Mouse (Mus musculus) left cerebral cortex, adult 2 months (tissue): ENCODE results near the gene B230217C12Rik. TPM values are rescaled to one million over a fixed set of nuclear protein-coding genes. Genes with fewer than 3 reads are reported as not detected.

Experiments
- DNase-seq, 2 experiments: peaks; one replicate each; pipeline ENCODE4 v3.0.0; 2021 to 2022; ENCODE audit warnings: low spot score in 2 of 2, mixed read lengths in 1 of 2; ENCODE audit errors: extremely low spot score in 1 of 2
- H3K27ac ChIP-seq: fragments of 200-600 bp; 2 replicates; pipeline ENCODE4 v1.8.1; 2022
- H3K4me3 ChIP-seq: fragments of 200-600 bp; 2 replicates; pipeline ENCODE4 v1.8.1; 2022
- CTCF ChIP-seq: fragments of 200-600 bp; IDR thresholded peaks from 2 replicates; pipeline ENCODE4 v1.8.1; 2022; ENCODE audit warnings: antibody characterized with exemption, mild to moderate bottlenecking, moderate library complexity
- intact Hi-C: fragments of 180-260 bp; cut with DNase I; formaldehyde crosslinking; loops from one replicate; pipeline ENCODE4 v1.15.1; 2025
- total RNA-seq, 2 experiments: library from RNA; stranded (reverse); gene quantifications; 2 replicates each; pipeline ENCODE4 v1.2.3; 2021

The B230217C12Rik gene
- total RNA-seq, 2 experiments from 2014 or later = 77.6 to 78.9 TPM

GRCm38 (mm10) chr11:97810356-97810755 is 30.2 kb upstream of the B230217C12Rik start:
- intact Hi-C loops = no loop called here
- no peak for TF ChIP-seq CTCF
- DNase-seq = no peak
- Histone ChIP-seq H3K27ac (no peak overlapping the region), H3K4me3 (no peak overlapping the region)

- intact Hi-C loops = no loop called here
- no peak for DNase-seq
- H3K27ac ChIP-seq = no peak overlapping the region
- H3K4me3 ChIP-seq = no peak overlapping the region
- TF ChIP-seq CTCF = no peak
These were observed 29.6 kb upstream of the B230217C12Rik start for GRCm38 (mm10) chr11:97810970-97811369.

- Histone ChIP-seq H3K4me3 (no peak overlapping the region), H3K27ac (peak overlapping the region; percentile 30; the same call in 1 of the 2 replicates)
- intact Hi-C loops = no loop called here
- TF ChIP-seq CTCF = no peak
- DNase-seq = no peak
These were observed 28.8 kb upstream of the B230217C12Rik start for GRCm38 (mm10) chr11:97811569-97812362.

GRCm38 (mm10) chr11:97812491-97812921 is 28.1 kb upstream of the B230217C12Rik start:
- intact Hi-C loops = no loop called here
- Histone ChIP-seq H3K27ac (peak overlapping the region; percentile 30; the same call in 1 of the 2 replicates), H3K4me3 (no peak overlapping the region)
- TF ChIP-seq CTCF = no peak
- no peak for DNase-seq

- Histone ChIP-seq H3K4me3 (no peak overlapping the region), H3K27ac (peak overlapping the region; percentile 40)
- intact Hi-C loops = no loop called here
- no peak for TF ChIP-seq CTCF
- no peak for DNase-seq
These were observed 27.5 kb upstream of the B230217C12Rik start for GRCm38 (mm10) chr11:97813085-97813484.

GRCm38 (mm10) chr11:97813746-97814515 is 26.6 kb upstream of the B230217C12Rik start:
- Histone ChIP-seq H3K27ac (peak overlapping the region; percentile 40), H3K4me3 (no peak overlapping the region)
- no peak for DNase-seq
- intact Hi-C loops = no loop called here
- no peak for TF ChIP-seq CTCF

- intact Hi-C loops = no loop called here
- Histone ChIP-seq H3K27ac (no peak overlapping the region), H3K4me3 (no peak overlapping the region)
- TF ChIP-seq CTCF = no peak
- DNase-seq = no peak
These were observed 24.8 kb upstream of the B230217C12Rik start for GRCm38 (mm10) chr11:97815736-97816135.

GRCm38 (mm10) chr11:97816176-97816575 is 24.4 kb upstream of the B230217C12Rik start:
- DNase-seq = no peak
- no peak overlapping the region for H3K27ac ChIP-seq

GRCm38 (mm10) chr11:97816916-97817315 is 23.7 kb upstream of the B230217C12Rik start:
- no peak for DNase-seq
- intact Hi-C loops = no loop called here
- no peak overlapping the region; the same call in 1 of the 2 replicates for H3K27ac ChIP-seq
- H3K4me3 ChIP-seq = no peak overlapping the region
- no peak for TF ChIP-seq CTCF

More at GRCm38 (mm10) chr11:97816176-97816575, 24.4 kb upstream of the B230217C12Rik start:
- intact Hi-C loops = no loop called here
- no peak overlapping the region for H3K4me3 ChIP-seq
- no peak for TF ChIP-seq CTCF

GRCm38 (mm10) chr11:97817379-97817778 is 23.2 kb upstream of the B230217C12Rik start:
- Histone ChIP-seq H3K4me3 (no peak overlapping the region), H3K27ac (no peak overlapping the region; the same call in 1 of the 2 replicates)
- intact Hi-C loops = no loop called here
- DNase-seq = no peak
- no peak for TF ChIP-seq CTCF

GRCm38 (mm10) chr11:97818003-97818402 is 22.6 kb upstream of the B230217C12Rik start:
- no peak overlapping the region for H3K4me3 ChIP-seq
- no peak for TF ChIP-seq CTCF
- peak overlapping the region; percentile 40; the same call in 1 of the 2 replicates for H3K27ac ChIP-seq
- no peak for DNase-seq
- intact Hi-C loops = no loop called here

GRCm38 (mm10) chr11:97818571-97818970 is 22.0 kb upstream of the B230217C12Rik start:
- Histone ChIP-seq H3K27ac (no peak overlapping the region; the same call in 1 of the 2 replicates), H3K4me3 (no peak overlapping the region)
- intact Hi-C loops = no loop called here
- TF ChIP-seq CTCF = no peak
- no peak for DNase-seq
